In the genomic region with DNA sequence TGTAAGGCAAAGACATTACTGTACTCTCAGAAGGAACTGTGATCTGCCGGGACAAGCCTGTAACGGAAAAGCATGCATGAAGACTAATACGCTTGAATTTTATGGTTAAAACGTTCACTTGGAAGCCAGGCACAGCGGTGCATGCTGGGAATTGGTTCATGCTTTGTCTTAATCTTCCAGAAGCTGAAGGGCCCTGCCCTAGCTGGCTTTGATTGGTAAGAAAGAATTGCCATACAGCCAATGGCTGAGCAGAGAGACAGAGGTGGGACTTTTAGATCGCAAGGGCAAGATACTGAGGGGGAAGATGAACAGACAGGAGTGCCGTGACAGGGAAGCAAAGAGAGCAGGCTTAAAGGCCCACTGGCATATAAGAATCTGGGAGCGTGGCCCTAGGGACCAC, we compare ENCODE assay signal across 10 mouse cellular contexts. TPM values are rescaled to one million over a fixed set of nuclear protein-coding genes. Genes with fewer than 3 reads are reported as not detected.
DNase-seq lines count a peak whose midpoint lies in the region; ATAC-seq and TF ChIP-seq lines count a peak whose summit lies in the region.
"Had no signal": no experiment of that assay in that cellular context is flagged by ENCODE, and none has a peak within 500 bp of the region (broad histone marks: within the 10 kb centered on the region; RNA-seq: fewer than 3 reads in every experiment).

No protein-coding gene starts in this region.

- no peak overlapping the region for H3K27ac ChIP-seq in midbrain, embryonic 15.5 days
- H3K27ac ChIP-seq in midbrain, embryonic 11.5 days (ENCODE audit: low read depth, low read length), result no peak overlapping the region
- H3K27ac ChIP-seq in limb, embryonic 14.5 days (replicated peaks; ENCODE audit: low read depth, low read length), result no peak overlapping the region
- H3K27ac ChIP-seq: heart, embryonic 10.5 days had no signal

- no peaks in the 10 kb centered on the region for H3K36me3 ChIP-seq in midbrain, embryonic 15.5 days (replicated peaks)
- no peaks in the 10 kb centered on the region for H3K36me3 ChIP-seq in midbrain, embryonic 11.5 days (ENCODE audit: control insufficient read depth, insufficient read depth, low read length)
- H3K36me3 ChIP-seq in limb, embryonic 14.5 days (ENCODE audit: control insufficient read depth, insufficient read depth, low read length), result no peaks in the 10 kb centered on the region
- H3K36me3 ChIP-seq: heart, embryonic 10.5 days had no signal

- 0 out of 2 replicates have a peak, but pooled peaks cover 5% of the 10 kb centered on the region for H3K4me1 ChIP-seq in midbrain, embryonic 15.5 days
- no peaks in the 10 kb centered on the region for H3K4me1 ChIP-seq in midbrain, embryonic 11.5 days (ENCODE audit: control insufficient read depth, insufficient read depth, low read length)
- H3K4me1 ChIP-seq in limb, embryonic 14.5 days (ENCODE audit: control insufficient read depth, insufficient read depth, low read length), result 0 out of 2 replicates have a peak, but pooled peaks cover 2% of the 10 kb centered on the region
- H3K4me1 ChIP-seq: heart, embryonic 10.5 days had no signal

- TF ChIP-seq POLR2A in brain, embryonic 14.5 days (IDR thresholded peaks at IDR 0.05; ENCODE audit: borderline replicate concordance, extremely low read depth, insufficient read depth, insufficient read length, poor library complexity, severe bottlenecking), result no peak
- no peak for TF ChIP-seq POLR2A in limb, embryonic 14.5 days (IDR thresholded peaks at IDR 0.05; ENCODE audit: borderline replicate concordance, extremely low read depth, insufficient read depth, insufficient read length)

- peak; percentile 20 for DNase-seq in gastrocnemius, postnatal 14 days
- DNase-seq in gastrocnemius, postnatal 25 days, result no peak
- no peak for DNase-seq in midbrain, embryonic 11.5 days (ENCODE audit: low spot score, missing footprints)
- DNase-seq in brain, embryonic 14.5 days (ENCODE audit: low read depth), result peak; percentile 69
- peak; percentile 62 for DNase-seq in limb, embryonic 14.5 days (ENCODE audit: low spot score)
- no peak for DNase-seq in c-Kit-positive CD71-positive TER-119-positive erythroid progenitor cells, embryonic 14.5 days (ENCODE audit: low spot score)
- DNase-seq: thymus, postnatal 36 days had no signal

- no peak overlapping the region for H3K4me3 ChIP-seq in midbrain, embryonic 15.5 days
- no peak overlapping the region for H3K4me3 ChIP-seq in midbrain, embryonic 11.5 days (ENCODE audit: low read depth, low read length)
- H3K4me3 ChIP-seq in limb, embryonic 14.5 days (replicated peaks; ENCODE audit: low read length), result no peak overlapping the region
- H3K4me3 ChIP-seq: erythroblast, embryonic 14.5 days; heart, embryonic 10.5 days had no signal

- no peaks in the 10 kb centered on the region for H3K9me3 ChIP-seq in midbrain, embryonic 15.5 days
- H3K9me3 ChIP-seq in midbrain, embryonic 11.5 days (ENCODE audit: control insufficient read depth, low read length), result no peaks in the 10 kb centered on the region
- no peaks in the 10 kb centered on the region for H3K9me3 ChIP-seq in limb, embryonic 14.5 days (ENCODE audit: control insufficient read depth, low read length)
- H3K9me3 ChIP-seq: heart, embryonic 10.5 days had no signal

- H3K4me2 ChIP-seq in midbrain, embryonic 15.5 days, result peak overlapping the region; percentile 13; the same call in 1 of the 2 replicates
- no peak overlapping the region for H3K4me2 ChIP-seq in midbrain, embryonic 11.5 days
- H3K4me2 ChIP-seq in limb, embryonic 14.5 days (replicated peaks; ENCODE audit: low read depth, low read length, severe bottlenecking), result peak overlapping the region; percentile 29; the same call in 1 of the 2 replicates

- 55% methylated on average over 8 of the region's 8 CpGs for WGBS in midbrain, embryonic 15.5 days
- WGBS in midbrain, embryonic 11.5 days, result 61% methylated on average over 8 of the region's 8 CpGs
- 47% methylated on average over 8 of the region's 8 CpGs for WGBS in limb, embryonic 14.5 days

- no peaks in the 10 kb centered on the region for H3K27me3 ChIP-seq in midbrain, embryonic 15.5 days (replicated peaks)
- H3K27me3 ChIP-seq in midbrain, embryonic 11.5 days (ENCODE audit: control insufficient read depth, insufficient read depth, low read length), result no peaks in the 10 kb centered on the region
- H3K27me3 ChIP-seq in limb, embryonic 14.5 days (ENCODE audit: control insufficient read depth, insufficient read depth, low read length), result no peaks in the 10 kb centered on the region

- no peak overlapping the region for H3K9ac ChIP-seq in midbrain, embryonic 15.5 days
- H3K9ac ChIP-seq in midbrain, embryonic 11.5 days (ENCODE audit: low read length), result no peak overlapping the region
- H3K9ac ChIP-seq in limb, embryonic 14.5 days (ENCODE audit: low read depth, low read length, severe bottlenecking), result no peak overlapping the region

- ATAC-seq in midbrain, embryonic 15.5 days (replicated peaks), result 0 out of 2 replicates have a peak, but pooled peaks have one; percentile 37
- no peak for ATAC-seq in midbrain, embryonic 11.5 days (ENCODE audit: low FRiP score)
- ATAC-seq in limb, embryonic 14.5 days (ENCODE audit: low FRiP score, low read depth), result no peak

- intact Hi-C loops in gastrocnemius, postnatal 14 days (cut with DNase I; ENCODE audit: low total_unique reads), result no loop called here

- no peak for TF ChIP-seq CTCF in brain, embryonic 14.5 days (IDR thresholded peaks at IDR 0.05; ENCODE audit: borderline replicate concordance, extremely low read depth, insufficient read depth, insufficient read length)

RNA-seq across cellular contexts. Expression of a gene that starts 6.8 kb away (rescaled TPM):
- total RNA-seq in gastrocnemius, postnatal 14 days (2021), result under 1 TPM; 0.24 to 0.37 TPM
- under 1 TPM in 1 of 2 experiments, not detected in 1; 0.08 TPM for total RNA-seq in gastrocnemius, postnatal 25 days (2021)
- 0.49 and 0.81 TPM in 2 replicates for polyA plus RNA-seq in midbrain, embryonic 15.5 days (2015; fragmentation: Nextera tagmentation; extraction: Ambion mirVana)
- 2.5 and 2.7 TPM in 2 replicates for polyA plus RNA-seq in midbrain, embryonic 11.5 days (2014; fragmentation: Nextera tagmentation; extraction: Ambion mirVana)
- 0.03 and 0.14 TPM in 2 replicates for polyA plus RNA-seq in brain, embryonic 14.5 days (2012; rRNA removed)
- 0.41 and 0.53 TPM in 2 replicates for polyA plus RNA-seq in limb, embryonic 14.5 days (2012; rRNA removed)
- 1.6 and 2.0 TPM in 2 replicates for polyA plus RNA-seq in limb, embryonic 14.5 days (2014; fragmentation: Nextera tagmentation; extraction: Ambion mirVana)
- polyA plus RNA-seq: erythroblast, embryonic 14.5 days had no signal

Comparison
In these comparisons a context has a peak if more than half of its experiments do, and no peak if none do; other contexts are left out.
1. DNase-seq: peak in gastrocnemius, postnatal 14 days (single experiment), brain, embryonic 14.5 days (single experiment) and limb, embryonic 14.5 days (single experiment); none in gastrocnemius, postnatal 25 days (single experiment), midbrain, embryonic 11.5 days (single experiment) and c-Kit-positive CD71-positive TER-119-positive erythroid progenitor cells, embryonic 14.5 days (single experiment).